ENCODE assay signal across 8 mouse cellular contexts in genomic region chr17:27636132-27637020, GRCm38 (mm10). TPM values are rescaled to one million over a fixed set of nuclear protein-coding genes. Genes with fewer than 3 reads are reported as not detected.
DNase-seq lines count a peak whose midpoint lies in the region; ATAC-seq and TF ChIP-seq lines count a peak whose summit lies in the region.

Gene Rps10, minus strand, starts transcription at chr17:27636669.

- H3K4me3 ChIP-seq in lung, embryonic 14.5 days (ENCODE audit: low read depth, low read length): peak within 1 kb of the TSS; percentile 99
- H3K4me3 ChIP-seq in intestine, embryonic 15.5 days (replicated peaks): peak within 1 kb of the TSS; percentile 77
- peak within 1 kb of the TSS; percentile 36 for H3K4me3 ChIP-seq in macrophage (ENCODE audit: inconsistent target)

- H3K27ac ChIP-seq in lung, embryonic 14.5 days (ENCODE audit: low read depth): peak within 1 kb of the TSS; percentile 91; the same call in 1 of the 2 replicates
- H3K27ac ChIP-seq in intestine, embryonic 15.5 days: peak within 1 kb of the TSS; percentile 72
- peak within 1 kb of the TSS; percentile 46 for H3K27ac ChIP-seq in macrophage

- no peak for TF ChIP-seq POLR2A in brain, embryonic 14.5 days (IDR thresholded peaks at IDR 0.05; ENCODE audit: borderline replicate concordance, extremely low read depth, insufficient read depth, insufficient read length, poor library complexity, severe bottlenecking)

- H3K79me2 ChIP-seq in macrophage (ENCODE audit: inconsistent target): peaks cover 33% of the 10 kb centered on the region

- peak; percentile 55 for DNase-seq in lung, embryonic 14.5 days
- DNase-seq in lung, adult 18-20 months: no peak
- DNase-seq in brain, embryonic 14.5 days (ENCODE audit: low read depth): peak; percentile 20
- DNase-seq in gastrocnemius, postnatal 36 days: no peak
- no peak for DNase-seq in ovary, postnatal 14 days (ENCODE audit: low spot score)
- DNase-seq in ovary, adult 18-20 months (ENCODE audit: low spot score): no peak

- intact Hi-C loops in gastrocnemius, postnatal 36 days (cut with DNase I): loop anchor here (2.0 kb wide), 1 partner anchor 102 kb away; no protein-coding TSS in a partner anchor

- peaks cover 13% of the 10 kb centered on the region for H3K4me1 ChIP-seq in lung, embryonic 14.5 days (ENCODE audit: insufficient read depth)
- H3K4me1 ChIP-seq in intestine, embryonic 15.5 days (replicated peaks): peaks cover 30% of the 10 kb centered on the region

- H3K27me3 ChIP-seq in lung, embryonic 14.5 days (ENCODE audit: insufficient read depth, low read length): no peaks in the 10 kb centered on the region
- no peaks in the 10 kb centered on the region for H3K27me3 ChIP-seq in intestine, embryonic 15.5 days (replicated peaks)

- no peak for TF ChIP-seq CTCF in lung, embryonic 14.5 days (IDR thresholded peaks at IDR 0.05; ENCODE audit: low read depth)
- TF ChIP-seq CTCF in brain, embryonic 14.5 days (IDR thresholded peaks at IDR 0.05; ENCODE audit: borderline replicate concordance, extremely low read depth, insufficient read depth, insufficient read length): no peak

- H3K36me3 ChIP-seq in lung, embryonic 14.5 days (ENCODE audit: insufficient read depth): peaks cover 30% of the 10 kb centered on the region
- H3K36me3 ChIP-seq in intestine, embryonic 15.5 days: peaks cover 20% of the 10 kb centered on the region
- peaks cover 23% of the 10 kb centered on the region for H3K36me3 ChIP-seq in macrophage (ENCODE audit: inconsistent target)

- no peaks in the 10 kb centered on the region for H3K9me3 ChIP-seq in lung, embryonic 14.5 days (ENCODE audit: low read depth, low read length)
- no peaks in the 10 kb centered on the region for H3K9me3 ChIP-seq in intestine, embryonic 15.5 days

- H3K4me2 ChIP-seq in lung, embryonic 14.5 days: peak within 1 kb of the TSS; percentile 88
- peak within 1 kb of the TSS; percentile 71 for H3K4me2 ChIP-seq in intestine, embryonic 15.5 days (replicated peaks)

- peak within 1 kb of the TSS; percentile 16; the same call in 1 of the 2 replicates for H3K9ac ChIP-seq in lung, embryonic 14.5 days
- H3K9ac ChIP-seq in intestine, embryonic 15.5 days: peak within 1 kb of the TSS; percentile 12; the same call in 1 of the 2 replicates

- no peak for ATAC-seq in lung, embryonic 14.5 days (ENCODE audit: insufficient read depth)
- ATAC-seq in intestine, embryonic 15.5 days: no peak

- 43% methylated on average over 18 of the region's 18 CpGs for WGBS in lung, embryonic 14.5 days
- 40% methylated on average over 18 of the region's 18 CpGs for WGBS in intestine, embryonic 15.5 days
- 91% methylated on average over 18 of the region's 18 CpGs for WGBS in macrophage (ENCODE audit: missing documents)

RNA-seq across cellular contexts. Expression of gene Rps10, which starts in this region (rescaled TPM):
- polyA plus RNA-seq in lung, embryonic 14.5 days (2014; fragmentation: Nextera tagmentation; extraction: Ambion mirVana): 1,167 and 1,191 TPM in 2 replicates
- polyA plus RNA-seq in brain, embryonic 14.5 days (2012; rRNA removed): 1,098 and 1,286 TPM in 2 replicates
- 100 to 1,000 TPM; 294 to 354 TPM for total RNA-seq in gastrocnemius, postnatal 36 days (2021)
- 973 and 1,022 TPM in 2 replicates for polyA plus RNA-seq in intestine, embryonic 15.5 days (2015; fragmentation: Nextera tagmentation; extraction: Ambion mirVana)
- total RNA-seq in macrophage (2018; cell fraction: chromatin; rRNA removed): 100 to 1,000 TPM in 2 of 26 experiments, 10 to 100 TPM in 24; 28.0 to 259 (median 59.8) TPM
- total RNA-seq in macrophage (2018; cell fraction: cytosol; rRNA removed): 1,000 to 10,000 TPM in 9 of 26 experiments, 100 to 1,000 TPM in 17; 632 to 1,265 (median 825) TPM
- total RNA-seq in macrophage (2018; cell fraction: nucleus; rRNA removed): 100 to 1,000 TPM in 20 of 26 experiments, 10 to 100 TPM in 6; 77.4 to 202 (median 121) TPM
- 766 to 1,638 TPM (median 1,627 TPM) in 3 replicates for polyA plus RNA-seq in macrophage (2018)

Comparison
In these comparisons a context has a peak if more than half of its experiments do, and no peak if none do; other contexts are left out.
1. DNase-seq: peak in lung, embryonic 14.5 days (single experiment) and brain, embryonic 14.5 days (single experiment); none in lung, adult 18-20 months (0 of 2), gastrocnemius, postnatal 36 days (0 of 2), ovary, postnatal 14 days (single experiment) and ovary, adult 18-20 months (single experiment).
2. H3K4me3 ChIP-seq: peak in every context shown above with its lines; median percentile 99 in lung, embryonic 14.5 days; 77 in intestine, embryonic 15.5 days; 36 in macrophage.
3. Peak in every context shown above with its lines, with median percentiles within 50 percentile points of each other: H3K27ac ChIP-seq.